ENCODE assay signal across 18 mouse cellular contexts in genomic region chr4:26589081-26589869, GRCm38 (mm10).
DNase-seq lines count a peak whose midpoint lies in the region; ATAC-seq and TF ChIP-seq lines count a peak whose summit lies in the region.
"Had no signal": no experiment of that assay in that cellular context is flagged by ENCODE, and none has a peak within 500 bp of the region (broad histone marks: within the 10 kb centered on the region; RNA-seq: fewer than 3 reads in every experiment).

No protein-coding gene starts in this region.

- H3K36me3 ChIP-seq in forebrain, postnatal 0 days (ENCODE audit: insufficient read depth): no peaks in the 10 kb centered on the region
- no peaks in the 10 kb centered on the region for H3K36me3 ChIP-seq in forebrain, embryonic 15.5 days
- H3K36me3 ChIP-seq in limb, embryonic 13.5 days: no peaks in the 10 kb centered on the region
- H3K36me3 ChIP-seq in limb, embryonic 10.5 days: no peaks in the 10 kb centered on the region
- no peaks in the 10 kb centered on the region for H3K36me3 ChIP-seq in neural tube, embryonic 13.5 days
- H3K36me3 ChIP-seq: embryonic facial prominence, embryonic 13.5 days; hindbrain, embryonic 15.5 days; liver, embryonic 15.5 days had no signal

- DNase-seq in forebrain, postnatal 0 days: peak; percentile 50
- DNase-seq in limb, embryonic 10.5 days (ENCODE audit: low spot score): no peak
- peak; percentile 45 for DNase-seq in brain, embryonic 14.5 days (ENCODE audit: low read depth)
- DNase-seq in testis, postnatal 10 days (ENCODE audit: low spot score): no peak
- DNase-seq: adrenal gland, postnatal 25 days; cerebellum, postnatal 25 days; gastrocnemius, postnatal 25 days; kidney, adult 18-20 months; kidney, postnatal 10 days; thymus, adult 18-20 months had no signal

- WGBS in forebrain, postnatal 0 days: 60% methylated on average over 3 of the region's 3 CpGs
- 70% methylated on average over 3 of the region's 3 CpGs for WGBS in forebrain, embryonic 15.5 days
- WGBS in limb, embryonic 13.5 days: 22% methylated on average over 3 of the region's 3 CpGs
- WGBS in limb, embryonic 10.5 days: 40% methylated on average over 3 of the region's 3 CpGs
- WGBS in neural tube, embryonic 13.5 days: 45% methylated on average over 3 of the region's 3 CpGs

- H3K27me3 ChIP-seq in forebrain, postnatal 0 days (ENCODE audit: insufficient read depth, low read length): no peaks in the 10 kb centered on the region
- H3K27me3 ChIP-seq in forebrain, embryonic 15.5 days: no peaks in the 10 kb centered on the region
- no peaks in the 10 kb centered on the region for H3K27me3 ChIP-seq in limb, embryonic 13.5 days
- H3K27me3 ChIP-seq in limb, embryonic 10.5 days (ENCODE audit: low read depth, poor library complexity, severe bottlenecking): no peaks in the 10 kb centered on the region
- H3K27me3 ChIP-seq in neural tube, embryonic 13.5 days: no peaks in the 10 kb centered on the region
- H3K27me3 ChIP-seq: embryonic facial prominence, embryonic 13.5 days; hindbrain, embryonic 15.5 days; liver, embryonic 15.5 days had no signal

- no peak for TF ChIP-seq POLR2A in brain, embryonic 14.5 days (IDR thresholded peaks at IDR 0.05; ENCODE audit: borderline replicate concordance, extremely low read depth, insufficient read depth, insufficient read length, poor library complexity, severe bottlenecking)

- peak; percentile 58 for TF ChIP-seq CTCF in forebrain, postnatal 0 days (IDR thresholded peaks at IDR 0.05; ENCODE audit: low read depth)
- no peak for TF ChIP-seq CTCF in brain, embryonic 14.5 days (IDR thresholded peaks at IDR 0.05; ENCODE audit: borderline replicate concordance, extremely low read depth, insufficient read depth, insufficient read length)

- no peaks in the 10 kb centered on the region for H3K4me1 ChIP-seq in forebrain, postnatal 0 days (ENCODE audit: insufficient read depth)
- no peaks in the 10 kb centered on the region for H3K4me1 ChIP-seq in forebrain, embryonic 15.5 days
- no peaks in the 10 kb centered on the region for H3K4me1 ChIP-seq in limb, embryonic 13.5 days
- H3K4me1 ChIP-seq in limb, embryonic 10.5 days: 0 out of 2 replicates have a peak, but pooled peaks cover 3% of the 10 kb centered on the region
- no peaks in the 10 kb centered on the region for H3K4me1 ChIP-seq in neural tube, embryonic 13.5 days (replicated peaks)
- H3K4me1 ChIP-seq: embryonic facial prominence, embryonic 13.5 days; hindbrain, embryonic 15.5 days; liver, embryonic 15.5 days had no signal

- H3K27ac ChIP-seq in forebrain, postnatal 0 days (ENCODE audit: low read depth, low read length): no peak overlapping the region
- H3K27ac ChIP-seq in forebrain, embryonic 15.5 days (replicated peaks): no peak overlapping the region
- no peak overlapping the region for H3K27ac ChIP-seq in limb, embryonic 13.5 days
- no peak overlapping the region for H3K27ac ChIP-seq in limb, embryonic 10.5 days
- H3K27ac ChIP-seq in neural tube, embryonic 13.5 days (replicated peaks): no peak overlapping the region
- H3K27ac ChIP-seq: embryonic facial prominence, embryonic 13.5 days; hindbrain, embryonic 15.5 days; liver, embryonic 15.5 days had no signal

- no peak overlapping the region for H3K4me3 ChIP-seq in forebrain, postnatal 0 days (ENCODE audit: low read depth, low read length)
- no peak overlapping the region for H3K4me3 ChIP-seq in forebrain, embryonic 15.5 days
- no peak overlapping the region for H3K4me3 ChIP-seq in limb, embryonic 13.5 days
- no peak overlapping the region for H3K4me3 ChIP-seq in limb, embryonic 10.5 days
- no peak overlapping the region for H3K4me3 ChIP-seq in neural tube, embryonic 13.5 days
- H3K4me3 ChIP-seq: embryonic facial prominence, embryonic 13.5 days; hindbrain, embryonic 15.5 days; liver, embryonic 15.5 days had no signal

- H3K9ac ChIP-seq in forebrain, postnatal 0 days: no peak overlapping the region
- H3K9ac ChIP-seq in forebrain, embryonic 15.5 days (replicated peaks): no peak overlapping the region
- no peak overlapping the region for H3K9ac ChIP-seq in limb, embryonic 13.5 days
- no peak overlapping the region for H3K9ac ChIP-seq in neural tube, embryonic 13.5 days
- H3K9ac ChIP-seq: embryonic facial prominence, embryonic 13.5 days; hindbrain, embryonic 15.5 days; liver, embryonic 15.5 days had no signal

- ATAC-seq in forebrain, postnatal 0 days: peak; percentile 42; the same call in 1 of the 2 replicates
- ATAC-seq in forebrain, embryonic 15.5 days (replicated peaks): no peak
- ATAC-seq in limb, embryonic 13.5 days (ENCODE audit: low FRiP score, low read depth): peak; percentile 61; the same call in 1 of the 2 replicates
- ATAC-seq in neural tube, embryonic 13.5 days (ENCODE audit: low read depth): peak; percentile 50; the same call in 1 of the 2 replicates
- ATAC-seq: lung, postnatal 0 days; midbrain, embryonic 16.5 days had no signal

- no peaks in the 10 kb centered on the region for H3K9me3 ChIP-seq in forebrain, postnatal 0 days (ENCODE audit: low read length)
- no peaks in the 10 kb centered on the region for H3K9me3 ChIP-seq in forebrain, embryonic 15.5 days
- H3K9me3 ChIP-seq in limb, embryonic 13.5 days: no peaks in the 10 kb centered on the region
- no peaks in the 10 kb centered on the region for H3K9me3 ChIP-seq in limb, embryonic 10.5 days (replicated peaks)
- H3K9me3 ChIP-seq in neural tube, embryonic 13.5 days: no peaks in the 10 kb centered on the region
- H3K9me3 ChIP-seq: embryonic facial prominence, embryonic 13.5 days; hindbrain, embryonic 15.5 days; liver, embryonic 15.5 days had no signal

- H3K4me2 ChIP-seq in forebrain, postnatal 0 days (ENCODE audit: low read depth): no peak overlapping the region
- no peak overlapping the region for H3K4me2 ChIP-seq in forebrain, embryonic 15.5 days (replicated peaks)
- H3K4me2 ChIP-seq in limb, embryonic 13.5 days (replicated peaks): no peak overlapping the region
- H3K4me2 ChIP-seq in neural tube, embryonic 13.5 days: no peak overlapping the region
- H3K4me2 ChIP-seq: embryonic facial prominence, embryonic 13.5 days; hindbrain, embryonic 15.5 days; liver, embryonic 15.5 days had no signal

Comparison
In these comparisons a context has a peak if more than half of its experiments do, and no peak if none do; other contexts are left out.
1. DNase-seq: peak in forebrain, postnatal 0 days (single experiment) and brain, embryonic 14.5 days (single experiment); none in limb, embryonic 10.5 days (single experiment) and testis, postnatal 10 days (single experiment).